Mouse (Mus musculus) thymus, adult 2 months (tissue): ENCODE measurements around the gene Mtmr3.

Experiments used
- CTCF ChIP-seq: fragments of 200-500 bp; IDR thresholded peaks from 2 replicates; pipeline ENCODE4 v1.5.1; 2012; ENCODE audit warnings: mild to moderate bottlenecking, control low read depth, low read length, moderate library complexity, borderline replicate concordance; ENCODE audit not compliant: control insufficient read depth, poor library complexity, insufficient read depth; ENCODE audit errors: extremely low read depth
- POLR2A ChIP-seq: fragments of 200-500 bp; IDR thresholded peaks from 2 replicates; pipeline ENCODE4 v1.6.1; 2012; ENCODE audit warnings: mild to moderate bottlenecking, low read length, control low read depth, moderate library complexity; ENCODE audit not compliant: control insufficient read depth, poor library complexity, insufficient read depth; ENCODE audit errors: extremely low read depth

DNA sequence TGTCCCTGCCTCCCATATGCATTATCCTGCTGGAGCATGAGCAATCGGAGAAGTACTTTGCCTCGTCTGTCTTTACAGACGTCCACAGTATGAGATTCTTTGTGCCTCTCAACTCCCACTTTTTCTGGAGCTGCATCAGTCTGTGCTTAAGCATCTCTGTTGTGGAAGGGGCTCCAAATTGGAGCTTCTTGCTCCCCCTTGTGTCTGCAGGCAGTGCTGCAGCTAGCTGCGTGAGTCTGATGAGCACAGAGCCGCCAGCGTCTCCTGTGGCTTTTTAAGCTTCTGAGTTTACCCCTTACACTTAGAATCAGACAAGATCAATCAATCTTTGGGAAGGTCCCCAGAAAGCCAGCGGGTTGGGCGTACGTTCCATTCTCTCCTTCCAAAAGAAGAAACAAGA lies 143.5 kb downstream of the Mtmr3 start:
- TF ChIP-seq CTCF (peak; percentile 77; the same call in 1 of the 2 replicates), POLR2A (no peak)
